Mouse (Mus musculus): ENCODE results near the gene Zbtb25. TPM values are rescaled to one million over a fixed set of nuclear protein-coding genes. Genes with fewer than 3 reads are reported as not detected.

Zbtb25 gene
- polyA plus RNA-seq, 1 experiment = 3.7 TPM

- DNase-seq (ENCODE audit: low read depth, low spot score) = no peak
- 69% methylated on average over 8 of the region's 8 CpGs for WGBS
Observed at GRCm38 (mm10) chr12:76349680-76350220, 19.7 kb downstream of the Zbtb25 start.

DNA sequence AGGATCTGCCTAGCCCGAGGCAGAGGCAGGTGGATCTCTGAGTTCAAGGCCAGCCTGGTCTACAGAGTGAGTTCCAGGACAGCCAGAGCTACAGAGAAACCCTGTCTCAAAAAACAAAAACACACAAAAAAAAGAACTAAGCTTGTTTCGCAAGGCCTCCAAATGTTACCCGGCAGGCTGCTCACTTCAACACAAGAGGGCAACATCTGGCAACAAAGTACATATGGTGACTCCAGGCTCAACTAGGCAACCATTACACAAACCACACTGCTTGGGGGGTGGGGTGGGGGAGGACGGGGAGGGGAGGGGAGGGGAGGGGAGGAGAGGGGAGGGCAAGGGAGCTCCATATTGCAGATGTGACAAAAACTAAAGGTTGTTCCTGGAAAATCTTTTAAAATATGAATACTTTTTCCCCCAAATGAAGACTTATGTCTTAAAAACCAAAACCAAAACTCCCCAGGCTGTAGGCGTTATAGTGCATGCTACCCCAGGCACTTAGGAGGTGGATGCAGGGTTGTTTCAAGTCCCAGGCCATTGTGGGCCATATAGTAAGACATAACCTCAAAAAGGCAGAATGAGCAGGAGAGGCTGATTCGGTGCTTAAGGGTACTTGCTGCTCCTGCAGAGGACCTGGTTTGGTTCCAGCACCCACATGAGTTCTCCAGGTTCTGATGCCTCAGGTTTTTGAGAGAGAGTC lies 23.5 kb downstream of the Zbtb25 start:
- 68% methylated on average over 6 of the region's 6 CpGs for WGBS
- DNase-seq (ENCODE audit: low read depth, low spot score) = no peak

GRCm38 (mm10) chr12:76341080-76341479 lies 28.3 kb downstream of the Zbtb25 start:
- peak; percentile 25 for DNase-seq (ENCODE audit: low read depth, low spot score)
- WGBS = 4% methylated on average over 4 of the region's 4 CpGs

- no peak for DNase-seq (ENCODE audit: low read depth, low spot score)
- WGBS = 64% methylated on average over 17 of the region's 17 CpGs
Observed at GRCm38 (mm10) chr12:76336111-76336965, 33.1 kb downstream of the Zbtb25 start.

DNA sequence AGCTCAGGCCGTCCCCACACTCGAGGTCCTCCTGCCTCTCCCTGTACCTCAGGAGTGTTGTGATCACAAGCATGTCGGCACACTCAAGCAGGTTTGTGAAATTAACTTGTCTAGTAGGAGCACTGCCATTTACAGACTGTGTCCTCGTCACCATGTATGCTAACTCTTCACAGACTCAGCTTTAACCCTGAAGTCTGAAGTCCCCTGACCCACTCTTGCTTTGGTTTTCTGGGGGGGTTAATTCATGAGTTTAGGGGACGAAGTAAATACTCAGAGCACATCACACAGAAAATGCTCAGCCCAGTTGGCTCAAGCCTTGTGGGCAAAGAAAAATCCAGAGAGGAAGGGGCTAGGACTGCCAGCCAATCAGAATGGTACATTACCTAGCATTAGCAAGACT lies 33.8 kb downstream of the Zbtb25 start:
- 80% methylated on average over 5 of the region's 5 CpGs for WGBS
- no peak for DNase-seq (ENCODE audit: low read depth, low spot score)

- WGBS = 90% methylated on average over 5 of the region's 5 CpGs
- DNase-seq (ENCODE audit: low read depth, low spot score) = no peak
Observed at GRCm38 (mm10) chr12:76333688-76334087, 35.7 kb downstream of the Zbtb25 start.

- 85% methylated on average over 6 of the region's 6 CpGs for WGBS
- no peak for DNase-seq (ENCODE audit: low read depth, low spot score)
Observed at GRCm38 (mm10) chr12:76328567-76329354, 40.6 kb downstream of the Zbtb25 start.

DNA sequence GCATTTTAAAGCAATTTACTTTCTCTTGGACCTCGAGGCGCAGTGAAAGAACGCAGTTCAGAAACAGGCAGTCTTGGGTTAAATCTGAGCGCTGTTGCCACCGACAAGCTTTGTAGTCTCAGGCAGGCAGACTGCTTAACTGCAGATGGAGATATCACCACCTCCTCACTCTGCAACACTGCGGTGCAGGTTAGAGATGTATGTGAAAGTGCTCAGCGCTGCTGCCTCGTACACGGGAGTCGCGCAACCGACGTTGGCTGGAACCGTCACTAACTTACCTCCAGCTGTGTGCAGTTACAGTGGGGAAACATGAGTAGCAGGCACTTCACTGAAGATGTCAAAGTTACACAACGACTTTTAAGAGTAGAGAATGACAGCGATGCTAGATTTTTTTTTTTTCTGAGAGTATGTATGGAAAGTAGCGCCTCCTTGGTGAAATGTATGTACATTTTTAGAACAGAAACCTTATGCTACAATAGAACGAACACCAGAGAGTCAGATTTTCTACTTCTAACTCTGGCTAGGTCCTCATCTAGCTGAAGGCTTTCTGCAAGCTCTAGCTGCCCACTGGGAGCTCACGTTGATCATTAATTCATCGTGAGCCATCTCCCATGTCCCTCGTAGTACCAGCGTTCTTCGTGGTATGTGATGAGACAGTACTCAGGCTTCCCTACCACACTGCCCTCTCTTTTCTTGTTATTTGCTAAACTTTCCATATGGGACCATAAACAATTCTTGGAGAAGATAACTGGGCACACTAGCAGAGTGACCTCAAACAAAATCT lies 42.8 kb downstream of the Zbtb25 start:
- DNase-seq (ENCODE audit: low read depth, low spot score) = no peak
- 92% methylated on average over 23 of the region's 23 CpGs for WGBS

DNA sequence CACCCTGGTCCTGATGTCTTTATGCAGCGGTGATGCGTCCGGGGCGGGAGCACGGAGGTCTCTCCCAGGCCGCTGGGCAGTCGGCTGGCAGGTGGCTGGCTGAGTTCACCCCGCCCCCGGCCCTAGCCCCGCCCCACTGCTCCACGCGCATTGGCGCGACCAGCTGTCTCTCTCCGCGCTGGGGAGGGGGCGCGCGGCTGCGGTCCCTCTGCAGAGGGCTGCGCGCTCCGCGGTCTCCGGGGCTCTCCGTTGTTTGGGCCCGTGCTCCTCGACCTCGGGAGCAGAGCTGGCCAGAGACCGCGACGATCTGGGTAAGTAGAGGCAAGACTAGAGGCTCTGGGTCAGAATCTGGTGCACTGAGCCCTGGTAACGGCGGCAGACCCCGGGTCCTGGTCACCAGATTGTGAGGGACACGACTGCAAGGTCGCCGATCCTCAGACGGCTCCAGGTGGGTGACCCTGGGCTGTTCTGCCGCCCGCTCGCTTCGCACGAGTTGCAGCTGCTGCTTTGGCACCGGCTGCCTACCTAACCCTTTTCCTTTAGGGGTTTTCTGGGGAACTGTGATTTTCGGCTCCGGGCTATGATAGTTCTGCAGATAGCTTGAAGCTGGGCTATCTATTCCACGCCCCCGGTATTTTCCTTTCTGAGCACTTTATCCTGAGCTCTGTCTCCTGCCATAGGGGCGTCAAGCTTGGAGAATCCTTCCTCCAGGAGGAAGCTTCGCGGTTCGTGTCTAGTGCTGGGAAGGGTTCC lies 44.5 kb downstream of the Zbtb25 start, which contains the start of gene Akap5:
TSS of gene Akap5 (plus strand) at position 213 of the 753 bp plus-strand sequence.
- 5% methylated on average over 53 of the region's 53 CpGs for WGBS
- no peak for DNase-seq (ENCODE audit: low read depth, low spot score)

- DNase-seq (ENCODE audit: low read depth, low spot score) = no peak
- 49% methylated on average over 9 of the region's 9 CpGs for WGBS
Observed at GRCm38 (mm10) chr12:76318282-76319212, 50.9 kb downstream of the Zbtb25 start.

GRCm38 (mm10) chr12:76311951-76312350 lies 57.5 kb downstream of the Zbtb25 start:
- WGBS = 56% methylated on average over 8 of the region's 8 CpGs
- DNase-seq (ENCODE audit: low read depth, low spot score) = peak; percentile 14

- no peak for DNase-seq (ENCODE audit: low read depth, low spot score)
- WGBS = 90% methylated on average over 9 of the region's 9 CpGs
Observed at GRCm38 (mm10) chr12:76311227-76311626, 58.2 kb downstream of the Zbtb25 start.

GRCm38 (mm10) chr12:76310633-76311032 lies 58.8 kb downstream of the Zbtb25 start:
- WGBS = 82% methylated on average over 6 of the region's 6 CpGs
- no peak for DNase-seq (ENCODE audit: low read depth, low spot score)

GRCm38 (mm10) chr12:76310007-76310406 lies 59.4 kb downstream of the Zbtb25 start:
- WGBS = 79% methylated on average over 6 of the region's 6 CpGs

DNA sequence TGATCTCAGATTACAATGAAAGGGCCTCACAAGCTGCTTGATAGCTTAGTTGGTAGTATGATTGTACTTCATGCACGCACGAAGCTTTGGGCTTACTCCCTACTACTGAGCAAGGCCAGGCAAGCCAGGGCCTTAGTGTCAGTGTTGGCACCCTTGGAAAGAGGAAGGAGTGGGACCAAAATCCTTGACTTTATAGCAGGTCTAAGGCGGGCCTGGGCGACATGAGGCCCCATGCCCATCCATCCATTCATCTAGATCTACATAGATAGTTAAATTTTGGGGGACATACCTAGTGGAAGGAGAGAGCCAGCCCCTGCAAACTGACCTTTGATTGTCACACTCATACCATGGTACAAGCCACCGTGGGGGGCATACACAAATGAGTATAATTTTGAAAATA lies 61.0 kb downstream of the Zbtb25 start:
- no peak for DNase-seq (ENCODE audit: low read depth, low spot score)
- WGBS = 87% methylated on average over 5 of the region's 5 CpGs

More at GRCm38 (mm10) chr12:76310007-76310406, 59.4 kb downstream of the Zbtb25 start:
- no peak for DNase-seq (ENCODE audit: low read depth, low spot score)

DNA sequence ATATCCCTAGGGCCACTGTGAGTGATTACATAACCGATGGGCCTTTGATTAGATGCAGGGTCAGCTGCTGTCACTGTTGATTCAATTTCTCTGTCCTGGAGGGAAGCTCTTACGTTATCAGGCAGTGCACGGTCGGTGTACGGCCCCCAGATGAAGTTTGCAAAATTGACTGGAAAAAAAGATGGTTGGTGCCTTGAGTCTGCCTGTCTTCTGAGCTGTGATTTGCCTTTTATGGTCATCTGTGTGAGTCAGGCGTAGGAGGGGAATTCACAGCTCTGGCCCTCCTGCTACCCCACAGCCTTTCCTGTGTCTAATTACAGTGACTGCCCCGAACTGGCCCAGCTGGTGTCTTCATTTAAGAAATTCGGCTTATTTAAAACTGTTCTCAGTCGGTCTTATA lies 61.4 kb downstream of the Zbtb25 start:
- WGBS = 60% methylated on average over 9 of the region's 9 CpGs
- no peak for DNase-seq (ENCODE audit: low read depth, low spot score)

- 74% methylated on average over 9 of the region's 9 CpGs for WGBS
- DNase-seq (ENCODE audit: low read depth, low spot score) = no peak
Observed at GRCm38 (mm10) chr12:76306852-76307561, 62.4 kb downstream of the Zbtb25 start.

Measured in large intestine, adult 2 months (tissue).